Mouse (Mus musculus) bone marrow macrophage, adult 2 months (primary cell): ENCODE results near the gene Cad.

Experiments used
- CTCF ChIP-seq: IDR thresholded peaks from 2 replicates; pipeline ENCODE4 v1.5.1; 2012; ENCODE audit warnings: low read depth, mild to moderate bottlenecking, low read length, moderate library complexity
- POLR2A ChIP-seq: IDR thresholded peaks from 2 replicates; pipeline ENCODE4 v1.6.1; 2012; ENCODE audit warnings: mild to moderate bottlenecking, low read depth, low read length, borderline replicate concordance

DNA sequence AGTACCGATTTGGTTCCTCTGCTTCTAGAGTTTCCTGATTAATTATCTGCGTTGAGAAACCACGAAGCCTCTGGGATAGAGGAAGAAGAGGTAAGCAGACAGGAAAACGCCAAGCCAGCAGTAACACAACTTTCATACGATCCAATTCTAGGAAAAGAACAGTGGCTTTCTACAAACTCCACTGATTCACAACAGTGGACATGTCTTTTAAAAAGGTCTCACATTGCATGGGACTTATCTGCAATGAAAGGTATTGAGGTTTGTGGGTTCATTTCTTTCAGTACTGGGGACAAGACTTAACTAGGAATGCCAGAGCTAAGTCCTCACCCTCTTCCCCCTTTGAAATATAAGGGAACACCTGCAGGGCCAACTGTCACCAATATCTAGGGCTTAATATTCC lies 7.5 kb upstream of the Cad start:
- no peak for TF ChIP-seq CTCF
- no peak for TF ChIP-seq POLR2A
